Mouse (Mus musculus) lung, postnatal 0 days (tissue): Measurements from ENCODE around the gene Pou2f2. TPM values are rescaled to one million over a fixed set of nuclear protein-coding genes. Genes with fewer than 3 reads are reported as not detected.

Source experiments
- ATAC-seq: fragments of 200-750 bp; cut with Nextera tagmentation; 2 replicates; pipeline ENCODE4 v1.8.0; 2017; ENCODE audit warnings: moderate library complexity
- DNase-seq: peaks from one replicate; pipeline ENCODE4 v3.0.0-alpha.2; 2016; ENCODE audit warnings: low spot score
- H3K27ac ChIP-seq: fragments of 300-500 bp; sonication (generic); 2 replicates; pipeline ENCODE4 v1.5.1; 2014; ENCODE audit warnings: antibody characterized with exemption, mild to moderate bottlenecking, low read length, mixed read lengths
- H3K27me3 ChIP-seq: fragments of 300-500 bp; sonication (generic); replicated peaks from 2 replicates; pipeline ENCODE4 v1.6.1; 2014; ENCODE audit warnings: low read length, mixed read lengths; ENCODE audit not compliant: insufficient read depth
- H3K36me3 ChIP-seq: fragments of 300-500 bp; sonication (generic); 2 replicates; pipeline ENCODE4 v1.6.1; 2014; ENCODE audit warnings: low read length, mixed read lengths; ENCODE audit not compliant: insufficient read depth
- H3K4me1 ChIP-seq: fragments of 300-500 bp; sonication (generic); 2 replicates; pipeline ENCODE4 v1.6.1; 2014; ENCODE audit warnings: antibody characterized with exemption, low read depth, low read length, mixed read lengths; ENCODE audit not compliant: insufficient read depth
- H3K4me2 ChIP-seq: fragments of 300-500 bp; sonication (generic); replicated peaks from 2 replicates; pipeline ENCODE4 v1.6.1; 2014; ENCODE audit warnings: low read depth, mild to moderate bottlenecking, low read length, moderate library complexity, mixed read lengths
- H3K4me3 ChIP-seq: fragments of 300-500 bp; sonication (generic); 2 replicates; pipeline ENCODE4 v1.5.1; 2014; ENCODE audit warnings: low read depth, low read length
- H3K9ac ChIP-seq: fragments of 300-500 bp; sonication (generic); replicated peaks from 2 replicates; pipeline ENCODE4 v1.6.1; 2014; ENCODE audit warnings: low read depth, mild to moderate bottlenecking
- H3K9me3 ChIP-seq: fragments of 300-500 bp; sonication (generic); 2 replicates; pipeline ENCODE4 v1.6.1; 2016; ENCODE audit warnings: low read length, mixed read lengths
- CTCF ChIP-seq: IDR thresholded peaks from 2 replicates; pipeline ENCODE4 v1.5.1; 2016; ENCODE audit warnings: antibody characterized with exemption, mild to moderate bottlenecking
- EP300 ChIP-seq: IDR thresholded peaks from 2 replicates; pipeline ENCODE4 v1.6.1; 2016; ENCODE audit warnings: antibody characterized with exemption, mild to moderate bottlenecking, control low read depth
- WGBS: fragments of 180-500 bp; shearing (Covaris S2); extraction: QIAGEN DNeasy Blood & Tissue Kit; methylation state at CpG from one replicate; pipeline ENCODE4 v1.1.7; 2014; 5-methylcytosine and 5-hydroxymethylcytosine counted together
- polyA plus RNA-seq: library from polyadenylated mRNA; unstranded; fragments of >200 nt; fragmentation: Nextera tagmentation; extraction: Ambion mirVana; gene quantifications from 2 replicates; pipeline ENCODE4 v1.2.1, GENCODE M21; 2015

Gene Pou2f2
- polyA plus RNA-seq, 1 experiment from 2014 or later, result 0.98 TPM

DNA sequence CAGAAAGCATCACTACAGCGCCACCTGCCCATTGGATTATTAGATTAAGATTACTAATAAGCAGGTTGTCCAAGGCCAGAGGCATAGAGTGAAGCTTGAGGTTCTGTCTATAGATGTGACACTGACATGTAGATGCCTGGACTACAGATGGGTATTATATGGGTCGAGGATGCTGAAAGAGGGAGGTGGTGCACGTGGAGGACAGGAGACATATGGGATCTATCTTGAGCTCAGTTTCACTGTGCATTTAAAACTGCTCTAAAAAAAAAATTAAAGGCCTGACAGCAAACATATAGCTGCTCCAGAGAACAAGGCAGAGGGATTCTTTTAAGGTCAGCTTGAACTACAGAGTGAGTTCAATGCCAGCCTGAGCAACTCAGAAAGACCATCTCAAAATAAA, 81.4 kb downstream of the Pou2f2 start:
- H3K36me3 ChIP-seq, result no peaks in the 10 kb centered on the region
- no peak overlapping the region for H3K27ac ChIP-seq
- no peaks in the 10 kb centered on the region for H3K4me1 ChIP-seq
- no peak overlapping the region for H3K4me3 ChIP-seq
- no peaks in the 10 kb centered on the region for H3K9me3 ChIP-seq
- ATAC-seq (no peak), DNase-seq (no peak)
- H3K9ac ChIP-seq, result no peak overlapping the region
- TF ChIP-seq CTCF (no peak), EP300 (no peak)
- 71% methylated on average over 3 of the region's 3 CpGs for WGBS
- no peak overlapping the region for H3K4me2 ChIP-seq
- H3K27me3 ChIP-seq, result no peaks in the 10 kb centered on the region

DNA sequence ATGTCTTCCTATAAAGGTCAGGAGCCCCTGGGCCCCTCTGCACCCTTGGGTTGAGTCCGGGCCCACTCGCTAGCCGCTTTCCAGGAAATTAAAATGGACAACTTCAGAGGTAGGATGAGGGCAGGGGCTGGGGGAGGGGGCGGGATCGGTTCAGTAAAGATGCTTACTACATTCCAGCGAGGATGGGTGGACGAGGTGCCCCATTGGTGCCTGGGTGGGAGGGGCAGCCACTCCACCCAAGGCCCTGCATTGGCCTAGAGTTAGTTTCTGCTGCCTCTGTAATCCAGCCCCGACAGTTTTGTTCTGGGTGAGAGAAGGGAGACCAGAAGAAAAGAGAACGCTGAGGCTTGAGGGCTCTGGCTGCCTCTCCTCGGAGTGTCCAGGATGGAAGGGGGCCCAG, 89.7 kb downstream of the Pou2f2 start:
- TF ChIP-seq CTCF, result no peak
- TF ChIP-seq EP300, result no peak
- H3K36me3 ChIP-seq, result no peaks in the 10 kb centered on the region
- ATAC-seq, result peak; percentile 23; the same call in 1 of the 2 replicates
- no peak overlapping the region for H3K9ac ChIP-seq
- H3K27me3 ChIP-seq, result no peaks in the 10 kb centered on the region
- no peak overlapping the region for H3K4me2 ChIP-seq
- WGBS, result 28% methylated on average over 10 of the region's 10 CpGs
- H3K4me1 ChIP-seq, result peaks cover 4% of the 10 kb centered on the region; the same call in 1 of the 2 replicates
- H3K4me3 ChIP-seq, result no peak overlapping the region
- H3K9me3 ChIP-seq, result no peaks in the 10 kb centered on the region
- H3K27ac ChIP-seq, result no peak overlapping the region
- no peak for DNase-seq

DNA sequence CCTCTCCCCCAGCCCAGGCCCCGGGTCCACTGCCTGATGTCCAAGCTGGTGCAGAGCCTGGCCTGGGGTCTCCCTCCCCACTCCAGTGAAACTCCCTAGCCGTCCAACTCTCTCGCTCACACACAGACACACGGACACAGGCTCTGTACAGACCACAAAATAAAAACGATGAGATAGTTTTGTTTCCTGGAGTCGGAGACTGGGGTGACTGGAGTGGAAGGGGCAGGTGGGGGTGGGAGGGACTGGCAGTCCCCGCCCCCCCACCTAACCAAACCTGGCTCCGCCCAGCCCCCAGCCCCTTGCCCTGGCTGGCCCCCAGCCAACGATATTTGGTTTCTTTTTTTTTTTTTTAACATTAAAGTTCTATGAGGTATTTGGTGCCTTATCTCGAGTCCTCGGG, 90.6 kb downstream of the Pou2f2 start:
- Histone ChIP-seq H3K4me2 (no peak overlapping the region), H3K4me1 (peaks cover 4% of the 10 kb centered on the region; the same call in 1 of the 2 replicates), H3K9me3 (no peaks in the 10 kb centered on the region), H3K27me3 (no peaks in the 10 kb centered on the region), H3K27ac (no peak overlapping the region), H3K4me3 (no peak overlapping the region), H3K36me3 (no peaks in the 10 kb centered on the region), H3K9ac (no peak overlapping the region)
- DNase-seq, result no peak
- no peak for TF ChIP-seq EP300
- no peak for TF ChIP-seq CTCF
- ATAC-seq, result no peak
- 22% methylated on average over 11 of the region's 11 CpGs for WGBS

DNA sequence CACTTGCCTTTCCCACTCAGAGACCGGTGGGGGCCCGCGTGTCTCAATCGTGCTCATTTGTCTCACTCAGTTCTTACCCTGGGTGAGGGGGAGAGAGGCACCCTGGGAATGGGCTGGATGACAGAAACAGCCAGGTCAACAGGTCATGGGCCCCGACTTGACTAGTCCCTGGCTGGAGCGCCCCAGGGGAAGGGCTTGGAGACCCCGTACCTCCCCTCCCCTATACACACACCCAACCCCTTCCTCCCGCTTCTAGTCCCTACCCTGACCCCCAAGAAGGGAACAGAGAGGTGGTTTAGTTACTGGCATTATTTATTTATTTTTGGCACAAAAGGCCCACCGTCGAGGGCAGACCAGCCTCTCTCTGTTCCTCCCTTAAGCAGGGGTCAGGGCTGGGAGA, 91.0 kb downstream of the Pou2f2 start:
- Histone ChIP-seq H3K27ac (no peak overlapping the region), H3K4me3 (no peak overlapping the region), H3K27me3 (no peaks in the 10 kb centered on the region), H3K4me2 (no peak overlapping the region), H3K9ac (no peak overlapping the region), H3K36me3 (no peaks in the 10 kb centered on the region), H3K4me1 (peaks cover 4% of the 10 kb centered on the region; the same call in 1 of the 2 replicates), H3K9me3 (no peaks in the 10 kb centered on the region)
- DNase-seq (no peak), ATAC-seq (no peak)
- 25% methylated on average over 10 of the region's 10 CpGs for WGBS
- no peak for TF ChIP-seq CTCF
- TF ChIP-seq EP300, result no peak

DNA sequence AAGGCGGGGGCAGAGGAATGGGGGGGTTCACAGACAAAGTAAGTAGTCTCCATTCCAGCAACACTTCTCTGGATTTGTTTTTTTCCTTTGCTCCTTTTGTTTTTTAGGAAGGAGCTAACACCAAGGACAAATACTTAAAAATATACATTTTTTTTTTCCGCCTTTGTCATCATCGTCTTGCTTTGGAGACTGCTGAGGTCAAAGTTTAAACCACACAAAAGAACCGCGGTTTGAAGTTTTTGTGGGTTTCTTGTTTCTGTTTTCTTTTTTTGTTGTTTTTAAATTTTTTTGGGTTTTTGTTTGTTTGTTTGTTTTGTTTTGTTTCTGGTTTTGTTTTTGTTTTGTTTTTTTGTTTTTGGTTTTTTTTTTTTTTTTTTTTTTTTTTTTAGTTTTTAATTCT, 91.6 kb downstream of the Pou2f2 start:
- TF ChIP-seq CTCF (no peak), EP300 (no peak)
- Histone ChIP-seq H3K9ac (no peak overlapping the region), H3K4me2 (no peak overlapping the region), H3K4me1 (peaks cover 4% of the 10 kb centered on the region; the same call in 1 of the 2 replicates), H3K27me3 (no peaks in the 10 kb centered on the region), H3K4me3 (no peak overlapping the region), H3K27ac (no peak overlapping the region), H3K36me3 (no peaks in the 10 kb centered on the region), H3K9me3 (no peaks in the 10 kb centered on the region)
- ATAC-seq, result no peak
- DNase-seq, result no peak
- WGBS, result 52% methylated on average over 5 of the region's 5 CpGs

DNA sequence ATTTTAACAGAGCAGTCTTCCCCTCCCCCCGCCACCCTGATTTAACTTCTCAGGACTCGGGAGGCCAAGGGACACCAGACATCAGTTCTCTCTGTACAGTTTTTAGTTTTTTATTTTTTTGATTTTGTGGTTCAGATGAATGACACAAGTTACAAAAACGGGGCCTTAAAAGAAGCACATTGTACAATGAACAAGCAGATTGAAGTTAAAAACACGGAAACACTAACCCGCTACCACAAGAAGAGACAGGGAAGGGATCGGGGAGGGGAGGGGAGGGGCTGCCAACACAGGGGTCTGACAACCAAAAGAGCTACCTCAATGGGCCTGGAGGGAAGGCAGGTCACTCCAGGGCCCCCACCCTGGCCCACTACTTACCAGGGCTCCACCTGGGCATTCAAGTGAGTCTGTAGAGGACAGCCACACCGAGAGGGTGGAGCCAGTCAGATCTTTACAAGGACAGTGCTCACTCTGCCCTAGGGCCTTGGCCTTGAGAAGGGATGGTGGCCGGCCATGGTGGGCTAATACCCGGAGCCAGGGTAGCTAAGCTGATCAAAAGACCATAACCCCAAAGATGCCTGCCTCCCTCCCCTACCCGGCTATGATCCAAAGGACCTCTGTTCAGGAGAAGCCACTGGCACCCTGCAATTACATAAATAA, 92.1 kb downstream of the Pou2f2 start:
- Histone ChIP-seq H3K4me1 (peaks cover 4% of the 10 kb centered on the region; the same call in 1 of the 2 replicates), H3K4me3 (no peak overlapping the region), H3K9ac (no peak overlapping the region), H3K27ac (no peak overlapping the region), H3K9me3 (no peaks in the 10 kb centered on the region), H3K27me3 (no peaks in the 10 kb centered on the region), H3K4me2 (no peak overlapping the region), H3K36me3 (0 out of 2 replicates have a peak, but pooled peaks cover 2% of the 10 kb centered on the region)
- no peak for TF ChIP-seq EP300
- TF ChIP-seq CTCF, result no peak
- ATAC-seq (no peak), DNase-seq (no peak)
- WGBS, result 59% methylated on average over 10 of the region's 10 CpGs
